Mouse (Mus musculus) heart, embryonic 15.5 days (tissue): ENCODE measurements at regions not wholly inside any gene's neighbourhood (a gene's known extent, or its start where the extent isn't known, plus 50 kb on each side); places are given as distances from the start of the nearest gene placed in this dataset.

ENCODE experiments used
- ATAC-seq: fragments of 200-750 bp; cut with Nextera tagmentation; replicated peaks from 2 replicates; pipeline ENCODE4 v1.8.0; 2017; ENCODE audit warnings: low read depth, moderate TSS enrichment; ENCODE audit not compliant: insufficient number of reproducible peaks, insufficient read depth, low FRiP score
- H3K27ac ChIP-seq: fragments of 300-500 bp; sonication (generic); 2 replicates; pipeline ENCODE4 v1.5.1; 2015; ENCODE audit warnings: mild to moderate bottlenecking, inconsistent platforms
- H3K27me3 ChIP-seq: fragments of 300-500 bp; sonication (generic); 2 replicates; pipeline ENCODE4 v1.6.1; 2015; ENCODE audit warnings: inconsistent platforms
- H3K36me3 ChIP-seq: fragments of 300-500 bp; sonication (generic); 2 replicates; pipeline ENCODE4 v1.6.1; 2015; ENCODE audit warnings: mild to moderate bottlenecking, inconsistent platforms
- H3K4me1 ChIP-seq: fragments of 300-500 bp; sonication (generic); replicated peaks from 2 replicates; pipeline ENCODE4 v1.6.1; 2015; ENCODE audit warnings: inconsistent platforms
- H3K4me2 ChIP-seq: fragments of 300-500 bp; sonication (generic); 2 replicates; pipeline ENCODE4 v1.6.1; 2015; ENCODE audit warnings: inconsistent platforms, mild to moderate bottlenecking, moderate library complexity
- H3K4me3 ChIP-seq: fragments of 300-500 bp; sonication (generic); 2 replicates; pipeline ENCODE4 v1.5.1; 2015; ENCODE audit warnings: mild to moderate bottlenecking, inconsistent platforms
- H3K9ac ChIP-seq: fragments of 300-500 bp; sonication (generic); 2 replicates; pipeline ENCODE4 v1.6.1; 2015; ENCODE audit warnings: mild to moderate bottlenecking, inconsistent platforms
- H3K9me3 ChIP-seq: fragments of 300-500 bp; sonication (generic); replicated peaks from 2 replicates; pipeline ENCODE4 v1.6.1; 2016; ENCODE audit warnings: inconsistent platforms
- WGBS: fragments of 180-500 bp; shearing (Covaris S2); methylation state at CpG from one replicate; pipeline ENCODE4 v1.1.7; 2015; ENCODE audit warnings: mixed read lengths; 5-methylcytosine and 5-hydroxymethylcytosine counted together

DNA sequence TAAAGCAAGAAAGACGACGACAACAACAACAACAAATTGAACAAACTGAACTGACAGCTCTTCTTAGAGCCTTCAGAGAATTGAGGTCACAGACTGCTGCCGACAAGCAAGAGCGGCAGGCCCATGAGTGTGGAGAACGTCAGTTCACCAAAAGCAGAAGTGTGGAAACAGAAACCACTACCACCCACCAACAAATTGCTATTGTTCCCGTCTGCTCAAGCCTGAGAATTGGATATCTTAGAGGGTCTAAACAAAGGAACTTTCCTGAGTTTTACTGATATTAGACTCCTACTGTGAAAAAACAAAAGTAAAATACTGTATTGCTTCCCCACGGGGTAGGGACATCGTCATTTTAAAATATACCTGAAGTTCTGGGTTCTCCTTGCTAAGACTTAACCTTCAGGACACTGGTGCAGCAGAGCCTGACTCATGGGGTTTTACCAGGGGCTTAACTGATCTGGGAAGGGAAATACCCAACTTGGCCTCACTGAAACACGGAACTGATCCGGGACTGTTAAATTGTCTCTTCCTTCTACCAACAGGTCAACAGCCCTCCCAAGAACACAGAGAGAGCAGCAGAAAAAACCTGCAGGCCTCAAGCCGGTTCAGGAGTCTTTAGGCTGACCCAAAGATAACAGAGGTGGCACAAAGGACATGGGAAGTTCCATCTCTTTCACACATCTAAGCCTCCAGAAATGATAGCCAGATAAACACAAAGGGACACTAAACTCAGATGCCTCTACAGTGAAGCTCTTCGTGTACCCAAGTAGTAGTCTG is 238.1 kb downstream of the Gm5426 start:
- H3K36me3 ChIP-seq, result no peaks in the 10 kb centered on the region
- no peak for ATAC-seq
- peaks cover 4% of the 10 kb centered on the region; the same call in 1 of the 2 replicates for H3K4me1 ChIP-seq
- no peak overlapping the region for H3K4me3 ChIP-seq
- H3K9me3 ChIP-seq, result no peaks in the 10 kb centered on the region
- no peaks in the 10 kb centered on the region for H3K27me3 ChIP-seq
- H3K4me2 ChIP-seq, result no peak overlapping the region
- H3K27ac ChIP-seq, result no peak overlapping the region
- WGBS, result 78% methylated on average over 12 of the region's 12 CpGs
- no peak overlapping the region for H3K9ac ChIP-seq

- Histone ChIP-seq H3K9me3 (no peaks in the 10 kb centered on the region), H3K36me3 (no peaks in the 10 kb centered on the region), H3K27ac (no peak overlapping the region), H3K27me3 (no peaks in the 10 kb centered on the region), H3K9ac (no peak overlapping the region), H3K4me2 (no peak overlapping the region), H3K4me1 (peaks cover 4% of the 10 kb centered on the region; the same call in 1 of the 2 replicates), H3K4me3 (no peak overlapping the region)
- ATAC-seq, result no peak
- WGBS, result 95% methylated on average over 3 of the region's 3 CpGs
Observed at GRCm38 (mm10) chr10:96375070-96375447, 238.7 kb downstream of the Gm5426 start.

GRCm38 (mm10) chr10:96377549-96377948 is 239.3 kb upstream of the Btg1 start:
- Histone ChIP-seq H3K27ac (no peak overlapping the region), H3K9ac (no peak overlapping the region), H3K27me3 (no peaks in the 10 kb centered on the region), H3K4me2 (no peak overlapping the region), H3K4me1 (no peaks in the 10 kb centered on the region), H3K9me3 (no peaks in the 10 kb centered on the region), H3K36me3 (no peaks in the 10 kb centered on the region), H3K4me3 (no peak overlapping the region)
- no peak for ATAC-seq
- 63% methylated on average over 4 of the region's 4 CpGs for WGBS

GRCm38 (mm10) chr10:96379016-96379771 is 237.6 kb upstream of the Btg1 start:
- no peaks in the 10 kb centered on the region for H3K36me3 ChIP-seq
- no peak overlapping the region for H3K4me3 ChIP-seq
- no peak for ATAC-seq
- H3K9ac ChIP-seq, result no peak overlapping the region
- H3K4me2 ChIP-seq, result no peak overlapping the region
- no peaks in the 10 kb centered on the region for H3K27me3 ChIP-seq
- WGBS, result 53% methylated on average over 9 of the region's 9 CpGs
- H3K9me3 ChIP-seq, result no peaks in the 10 kb centered on the region
- H3K4me1 ChIP-seq, result no peaks in the 10 kb centered on the region
- H3K27ac ChIP-seq, result no peak overlapping the region

DNA sequence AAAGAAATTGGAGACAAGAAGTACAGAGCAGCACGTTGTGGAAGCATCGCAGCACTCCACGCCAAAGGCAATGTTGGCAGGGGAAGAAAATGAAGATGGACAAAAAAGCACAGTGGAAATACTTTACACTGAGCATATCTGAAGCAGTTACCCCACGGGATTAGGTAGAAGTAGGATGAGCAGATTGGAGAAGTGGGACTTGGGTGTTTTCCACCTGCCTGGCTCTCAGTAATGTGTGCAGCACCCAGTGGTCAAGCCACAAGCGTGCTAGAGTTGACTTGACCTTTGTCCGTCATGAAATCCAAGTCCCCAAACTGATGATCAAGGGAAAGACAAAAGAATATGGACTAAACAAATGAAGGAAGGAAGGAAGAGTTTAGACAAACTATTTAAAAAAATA is 235.1 kb upstream of the Btg1 start:
- Histone ChIP-seq H3K27ac (no peak overlapping the region), H3K27me3 (no peaks in the 10 kb centered on the region), H3K4me2 (no peak overlapping the region), H3K9ac (no peak overlapping the region), H3K4me1 (no peaks in the 10 kb centered on the region), H3K9me3 (no peaks in the 10 kb centered on the region), H3K4me3 (no peak overlapping the region), H3K36me3 (no peaks in the 10 kb centered on the region)
- WGBS, result 88% methylated on average over 6 of the region's 6 CpGs
- no peak for ATAC-seq

DNA sequence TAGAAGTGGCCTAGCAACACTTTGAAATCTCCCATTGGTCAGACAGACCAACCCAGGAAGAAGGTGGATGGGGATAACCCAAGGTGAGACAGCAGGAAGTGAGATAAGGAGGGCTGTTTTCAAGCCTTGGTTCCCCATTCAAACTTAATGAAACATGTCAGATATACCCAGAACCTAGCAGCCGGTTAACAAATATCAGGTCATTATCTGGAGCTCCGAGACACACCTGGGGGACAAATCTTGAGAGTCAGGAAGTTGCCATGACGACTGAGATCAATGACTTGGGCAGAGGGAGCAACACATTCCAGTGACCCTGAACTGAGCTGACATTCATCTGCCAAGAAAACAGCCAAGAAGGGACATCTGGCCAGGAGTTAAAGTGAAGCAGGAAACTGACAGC is 225.1 kb upstream of the Btg1 start:
- no peaks in the 10 kb centered on the region for H3K9me3 ChIP-seq
- 46% methylated on average over 3 of the region's 3 CpGs for WGBS
- H3K4me1 ChIP-seq, result no peaks in the 10 kb centered on the region
- no peaks in the 10 kb centered on the region for H3K27me3 ChIP-seq
- H3K36me3 ChIP-seq, result no peaks in the 10 kb centered on the region
- H3K27ac ChIP-seq, result no peak overlapping the region
- no peak overlapping the region for H3K9ac ChIP-seq
- no peak for ATAC-seq
- no peak overlapping the region for H3K4me3 ChIP-seq
- H3K4me2 ChIP-seq, result no peak overlapping the region

DNA sequence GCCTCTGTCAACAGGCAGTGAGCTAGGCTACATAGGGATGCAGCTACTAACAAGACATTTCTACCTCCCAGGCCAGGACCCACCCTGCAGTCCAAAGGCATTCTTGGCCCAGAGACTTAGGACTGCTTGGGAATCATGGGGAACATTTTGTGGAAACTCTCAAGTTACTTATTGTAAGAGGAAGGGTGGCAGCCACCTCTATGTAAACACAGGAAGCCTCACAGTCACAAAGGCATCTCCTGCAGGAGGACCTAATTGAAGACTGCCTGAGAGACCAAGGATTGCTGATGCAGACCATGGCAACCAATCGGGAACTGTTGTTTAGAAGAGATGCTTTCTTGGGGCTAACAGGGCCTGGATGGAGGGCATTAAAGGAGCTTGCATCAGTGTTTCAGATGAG is 224.0 kb upstream of the Btg1 start:
- Histone ChIP-seq H3K27me3 (no peaks in the 10 kb centered on the region), H3K4me3 (no peak overlapping the region), H3K4me2 (no peak overlapping the region), H3K27ac (no peak overlapping the region), H3K9me3 (no peaks in the 10 kb centered on the region), H3K9ac (no peak overlapping the region), H3K36me3 (no peaks in the 10 kb centered on the region), H3K4me1 (no peaks in the 10 kb centered on the region)
- no peak for ATAC-seq
- 82% methylated on average over 1 of the region's 1 CpGs for WGBS

DNA sequence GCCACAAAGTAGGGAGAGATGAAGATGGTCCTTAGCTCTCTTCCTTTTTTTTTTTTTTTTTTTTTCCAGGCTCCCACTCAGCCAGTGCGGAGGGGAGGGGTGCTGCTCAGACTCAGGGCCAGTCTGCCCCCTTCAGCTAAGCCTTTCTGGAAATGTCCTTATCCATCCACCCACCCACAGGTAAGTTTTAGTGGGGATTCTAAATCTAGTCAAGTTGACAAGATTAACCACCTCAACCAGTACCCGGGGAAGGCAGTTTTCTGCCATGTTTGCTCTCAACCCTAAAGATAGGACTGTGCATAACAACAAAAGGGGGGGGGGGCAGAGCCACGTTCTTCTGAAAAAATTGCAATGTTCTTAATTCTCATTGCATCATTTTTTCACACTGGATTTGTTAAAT is 222.6 kb upstream of the Btg1 start:
- no peaks in the 10 kb centered on the region for H3K9me3 ChIP-seq
- H3K27ac ChIP-seq, result no peak overlapping the region
- H3K4me1 ChIP-seq, result no peaks in the 10 kb centered on the region
- H3K36me3 ChIP-seq, result no peaks in the 10 kb centered on the region
- ATAC-seq, result no peak
- no peak overlapping the region for H3K4me2 ChIP-seq
- 82% methylated on average over 3 of the region's 3 CpGs for WGBS
- H3K4me3 ChIP-seq, result no peak overlapping the region
- no peaks in the 10 kb centered on the region for H3K27me3 ChIP-seq
- H3K9ac ChIP-seq, result no peak overlapping the region

GRCm38 (mm10) chr10:96395017-96395416 is 221.8 kb upstream of the Btg1 start:
- Histone ChIP-seq H3K9me3 (no peaks in the 10 kb centered on the region), H3K27ac (no peak overlapping the region), H3K4me1 (no peaks in the 10 kb centered on the region), H3K27me3 (no peaks in the 10 kb centered on the region), H3K4me3 (no peak overlapping the region), H3K9ac (no peak overlapping the region), H3K36me3 (no peaks in the 10 kb centered on the region), H3K4me2 (no peak overlapping the region)
- ATAC-seq, result no peak
- WGBS, result 65% methylated on average over 3 of the region's 3 CpGs

DNA sequence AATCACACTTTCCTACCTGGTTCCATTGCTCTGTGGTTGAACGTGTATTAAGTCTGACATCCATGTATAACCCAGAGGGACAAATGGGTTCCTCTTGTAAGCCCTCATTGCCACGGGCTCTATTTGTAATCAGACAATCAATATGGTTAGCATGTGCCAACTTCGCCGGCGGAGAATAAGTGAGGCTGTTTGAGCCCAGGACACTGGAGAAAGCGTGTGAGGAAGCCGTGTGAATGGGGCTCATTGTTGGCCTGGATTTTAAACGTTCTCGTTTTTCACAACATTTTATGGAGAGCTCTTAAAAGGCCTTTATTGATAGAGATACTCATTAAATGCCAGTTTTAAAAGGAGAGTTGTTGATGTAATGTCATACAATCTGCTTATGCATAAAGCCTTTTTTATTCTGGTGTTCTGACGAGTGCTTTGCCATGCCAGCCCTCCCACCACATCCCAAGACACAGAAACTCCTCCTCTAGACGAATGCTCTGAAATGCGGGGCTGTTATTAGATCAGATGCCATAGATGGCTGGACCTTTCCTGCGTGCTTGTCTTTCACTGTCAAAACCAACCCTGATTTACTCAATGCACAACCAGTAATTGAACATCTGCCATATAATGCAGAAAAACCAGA is 218.8 kb upstream of the Btg1 start:
- no peak overlapping the region for H3K4me3 ChIP-seq
- no peak overlapping the region for H3K9ac ChIP-seq
- 72% methylated on average over 13 of the region's 13 CpGs for WGBS
- no peaks in the 10 kb centered on the region for H3K36me3 ChIP-seq
- no peaks in the 10 kb centered on the region for H3K9me3 ChIP-seq
- H3K27ac ChIP-seq, result no peak overlapping the region
- no peak for ATAC-seq
- H3K27me3 ChIP-seq, result no peaks in the 10 kb centered on the region
- no peak overlapping the region for H3K4me2 ChIP-seq
- H3K4me1 ChIP-seq, result no peaks in the 10 kb centered on the region

DNA sequence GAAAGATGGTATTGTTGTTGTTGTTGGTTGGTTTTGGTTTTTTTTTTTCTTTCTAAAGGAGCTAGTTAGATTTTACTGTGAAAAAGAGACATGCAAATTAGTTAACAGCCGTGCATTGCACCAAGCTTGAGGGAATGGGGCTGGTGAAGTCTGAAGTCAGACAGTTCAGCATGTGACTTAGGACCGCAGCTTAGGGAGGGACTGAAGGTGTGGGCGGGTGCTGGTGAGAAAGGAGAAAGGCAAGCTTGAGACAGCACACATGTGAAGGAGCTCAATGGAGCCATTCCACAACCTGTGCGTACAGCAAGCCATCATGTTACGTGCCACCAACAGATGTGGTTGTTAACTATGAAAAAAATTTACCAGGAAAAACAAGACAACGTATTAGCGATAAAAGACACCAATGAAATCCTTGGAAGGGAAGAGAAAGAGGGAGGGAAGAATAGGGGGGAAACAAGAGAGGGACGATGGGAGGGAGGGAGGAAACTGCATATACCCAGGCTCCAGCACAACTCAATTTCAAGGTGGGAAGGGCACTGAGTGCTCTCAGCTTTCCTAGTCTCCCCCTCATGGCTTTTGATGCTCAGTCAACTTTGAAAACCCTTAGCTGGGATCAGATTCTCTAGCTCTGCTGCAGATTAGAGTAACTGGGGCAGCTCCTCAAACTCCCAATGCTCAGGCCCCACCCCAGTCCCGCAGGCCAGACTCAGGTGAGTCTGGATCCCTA is 218.1 kb upstream of the Btg1 start:
- H3K36me3 ChIP-seq, result no peaks in the 10 kb centered on the region
- ATAC-seq, result no peak

More for the DNA sequence above, 218.1 kb upstream of the Btg1 start:
- H3K4me2 ChIP-seq, result no peak overlapping the region
- WGBS, result 80% methylated on average over 9 of the region's 9 CpGs
- H3K27ac ChIP-seq, result no peak overlapping the region
- H3K4me1 ChIP-seq, result no peaks in the 10 kb centered on the region
- H3K9ac ChIP-seq, result no peak overlapping the region
- H3K27me3 ChIP-seq, result no peaks in the 10 kb centered on the region
- no peak overlapping the region for H3K4me3 ChIP-seq
- no peaks in the 10 kb centered on the region for H3K9me3 ChIP-seq
